Mouse (Mus musculus) kidney, adult 8-10 months (tissue): ENCODE data around the gene Gm28305.
A peak's percentile ranks its signal among the peaks of the same experiment; 100 is the strongest.

Source experiments
- DNase-seq, 2 experiments: peaks; one replicate each; pipeline ENCODE4 v3.0.0; 2022

Gm28305 gene

DNA sequence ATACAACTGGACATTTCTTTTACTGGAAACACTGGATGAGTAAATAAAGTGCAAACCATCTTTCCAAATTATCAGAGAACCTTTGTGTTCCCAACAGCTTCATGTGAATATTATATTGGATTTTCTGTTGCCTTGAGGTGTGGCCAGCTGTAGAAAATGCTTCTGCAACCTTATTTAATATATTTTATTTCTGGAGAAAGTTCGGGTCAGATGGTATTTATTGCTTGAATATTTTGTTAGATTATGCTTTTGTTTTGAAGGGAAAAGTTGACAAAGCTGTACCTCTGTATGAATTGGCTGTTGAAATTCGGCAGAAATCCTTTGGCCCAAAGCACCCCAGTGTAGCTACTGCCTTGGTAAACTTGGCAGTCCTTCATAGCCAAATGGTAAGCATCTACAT lies at the start of gene Gm28305:
Gene Gm28305 (plus strand): TSS at position 301 of the 400 bp plus-strand sequence.
- DNase-seq: no peak

GRCm38 (mm10) chr9:103996496-103996895 lies 44.0 kb upstream of the Gm28305 start:
- no peak for DNase-seq

DNA sequence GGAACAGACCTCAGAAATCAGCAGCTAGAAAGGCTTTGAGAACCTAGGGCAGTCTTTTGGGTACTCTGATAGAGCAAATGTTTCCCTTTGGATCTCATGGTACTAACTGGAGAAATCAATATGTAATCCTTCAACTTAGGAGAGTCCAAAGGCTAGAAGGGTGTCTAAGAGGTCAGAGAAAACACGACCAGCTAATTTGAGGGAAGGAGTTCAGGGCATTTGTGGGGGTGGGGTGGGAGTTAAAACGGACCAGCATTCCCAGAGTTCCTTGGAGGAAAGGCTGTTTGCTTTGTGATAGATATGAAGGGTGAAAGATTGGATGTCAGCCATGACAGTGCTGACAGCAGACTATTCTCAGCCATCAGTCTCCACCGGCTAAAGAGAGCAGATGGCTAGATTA lies 39.9 kb upstream of the Gm28305 start:
- DNase-seq: peak; percentile 75 to 79

DNA sequence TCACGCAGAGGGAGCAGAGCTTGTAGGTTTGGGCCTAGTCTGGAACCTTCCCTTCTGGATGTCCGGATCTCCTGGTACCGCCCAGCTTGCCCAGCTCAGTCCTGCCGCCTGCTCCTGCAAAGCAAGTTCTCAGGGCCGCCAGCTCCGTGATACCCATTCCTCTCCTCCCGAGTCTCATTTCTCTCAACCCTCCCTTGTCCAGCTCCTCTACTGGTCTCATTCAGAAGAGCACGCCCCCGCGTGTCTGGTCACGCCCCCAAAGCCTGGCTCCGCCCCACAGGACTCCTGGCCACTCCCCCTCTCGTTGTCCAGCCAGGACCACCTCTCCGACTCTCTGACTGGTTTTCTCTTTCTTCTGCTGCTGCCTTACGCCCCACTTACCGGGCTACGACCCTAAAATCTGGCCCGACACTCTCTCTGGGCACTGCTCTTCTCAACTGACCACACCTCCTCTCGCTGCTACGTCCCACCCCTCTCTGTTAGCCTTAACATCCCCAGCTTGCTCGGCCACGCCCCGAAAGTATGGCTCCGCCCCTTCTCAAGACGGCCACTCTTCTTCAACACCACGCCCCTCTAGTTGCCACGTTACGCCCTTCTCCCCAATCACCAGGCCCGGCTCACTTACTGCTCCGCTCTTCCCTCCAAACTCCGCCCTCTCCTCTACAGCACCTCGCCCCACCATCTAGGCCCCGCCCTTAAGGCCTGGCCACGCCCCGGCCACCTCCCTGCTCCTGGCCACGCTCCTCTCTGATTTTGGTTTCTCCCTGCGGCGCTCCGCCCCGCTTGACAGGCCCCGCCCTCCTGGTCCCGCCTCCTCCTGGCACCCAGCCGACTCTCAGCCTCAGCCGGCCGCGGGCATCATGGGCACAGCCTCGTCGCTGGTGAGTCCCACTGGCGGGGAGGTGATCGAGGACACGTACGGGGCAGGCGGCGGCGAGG lies 38.3 kb upstream of the Gm28305 start, which contains the start of gene Nphp3:
Gene Nphp3 (plus strand): TSS at position 624 of the 939 bp plus-strand sequence.
- DNase-seq: peak; percentile 100

- DNase-seq: peak; percentile 62 to 74
These were observed 37.5 kb upstream of the Gm28305 start for GRCm38 (mm10) chr9:104002913-104003330.

DNA sequence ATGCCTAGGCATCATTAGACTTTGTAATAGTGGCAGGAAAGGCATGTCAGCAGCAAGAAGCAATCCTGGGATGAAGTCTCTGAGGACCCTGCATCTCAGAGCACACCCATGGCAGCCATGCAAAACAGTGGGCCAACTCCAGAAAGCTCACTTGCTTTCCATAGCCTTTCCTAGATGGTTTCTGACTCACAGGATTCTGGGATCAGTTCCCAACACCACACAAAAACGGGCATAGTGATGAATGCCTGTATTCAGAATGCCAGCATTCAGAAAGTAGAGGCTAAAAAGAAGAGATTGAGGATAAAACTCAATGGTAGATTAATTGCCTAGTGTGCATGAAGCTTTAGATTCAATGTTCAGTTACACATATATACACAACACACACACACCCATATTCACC lies 25.9 kb upstream of the Gm28305 start:
- no peak for DNase-seq

GRCm38 (mm10) chr9:104021026-104021425 lies 19.4 kb upstream of the Gm28305 start:
- DNase-seq: peak in 1 of 2 experiments; percentile 23

DNA sequence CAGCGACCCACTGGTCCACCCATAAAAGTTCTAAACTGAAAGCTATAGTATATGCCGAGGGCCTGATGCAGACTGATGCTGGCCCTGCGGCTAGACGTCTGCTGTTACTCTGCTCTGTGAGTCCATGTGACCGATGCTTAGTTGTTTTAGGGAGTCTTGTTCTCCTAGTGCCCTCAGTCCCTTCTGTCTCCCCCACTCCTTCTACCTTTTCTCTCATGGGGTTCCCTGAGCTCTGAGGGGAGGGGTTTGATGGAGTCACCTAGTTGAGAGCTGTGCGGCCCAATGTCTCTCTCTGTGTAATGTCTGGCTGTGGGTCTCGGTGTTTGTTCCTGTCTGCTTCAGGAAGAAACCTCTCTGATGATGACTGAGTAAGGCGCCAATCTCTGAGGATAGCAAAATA lies 13.3 kb upstream of the Gm28305 start:
- no peak for DNase-seq

DNA sequence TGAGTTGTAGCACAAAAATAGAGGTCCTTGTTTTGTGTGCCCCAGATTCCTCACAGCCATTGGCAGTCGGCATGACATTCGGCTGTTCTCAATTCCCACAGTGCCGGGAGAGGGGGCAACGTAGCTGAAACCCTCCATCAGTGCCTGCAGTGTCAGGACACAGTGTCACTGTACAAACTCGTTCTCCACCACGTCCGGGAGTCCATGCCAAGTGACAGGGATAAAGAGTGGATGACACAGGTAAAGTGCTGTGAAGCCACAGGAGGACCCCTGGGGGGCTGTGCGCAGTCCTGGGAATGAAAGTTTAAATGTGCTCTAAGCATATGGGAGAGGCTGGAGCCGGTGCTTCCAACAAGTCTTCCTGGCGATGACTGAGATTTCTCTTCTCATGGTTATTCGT lies 10.6 kb upstream of the Gm28305 start:
- no peak for DNase-seq

DNA sequence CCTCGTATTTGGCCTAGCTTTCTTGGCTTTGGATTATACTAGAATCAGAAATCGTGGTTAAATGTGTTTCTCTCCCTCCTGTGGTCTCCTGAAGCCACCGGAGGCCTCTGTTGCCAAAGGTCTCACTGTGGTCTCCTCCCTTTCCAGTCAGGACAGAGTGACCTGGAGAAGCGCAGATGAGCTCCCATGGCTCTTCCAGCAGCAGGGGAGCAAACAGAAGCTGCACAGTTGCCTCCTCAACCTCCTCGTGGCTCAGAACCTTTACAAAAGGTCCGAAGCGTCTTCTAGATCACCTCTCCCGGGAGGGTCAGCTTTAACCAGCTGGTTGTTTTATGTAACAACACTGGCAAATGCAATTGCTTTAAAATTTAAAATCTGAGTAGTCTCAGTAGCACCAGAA lies 6.2 kb upstream of the Gm28305 start:
- no peak for DNase-seq

DNA sequence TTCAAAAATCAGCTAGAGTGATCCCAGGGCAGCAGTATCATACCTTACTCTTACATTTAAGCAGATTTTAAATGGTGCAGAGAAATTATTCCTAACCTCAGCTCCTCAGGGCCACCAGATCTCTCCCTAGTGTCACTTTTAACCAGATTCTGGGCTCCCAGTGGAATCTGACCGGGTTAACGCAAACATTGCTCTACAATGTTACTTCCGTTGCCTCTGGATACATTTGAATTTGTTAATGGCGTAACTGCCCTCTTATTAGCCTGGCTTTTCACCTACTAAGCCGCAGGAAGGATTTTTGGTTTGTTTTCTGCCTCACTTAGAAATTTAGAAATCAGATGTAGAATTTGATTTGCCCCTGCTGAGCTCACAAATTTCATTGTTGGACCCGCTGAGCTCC lies 5.7 kb upstream of the Gm28305 start:
- DNase-seq: no peak

DNA sequence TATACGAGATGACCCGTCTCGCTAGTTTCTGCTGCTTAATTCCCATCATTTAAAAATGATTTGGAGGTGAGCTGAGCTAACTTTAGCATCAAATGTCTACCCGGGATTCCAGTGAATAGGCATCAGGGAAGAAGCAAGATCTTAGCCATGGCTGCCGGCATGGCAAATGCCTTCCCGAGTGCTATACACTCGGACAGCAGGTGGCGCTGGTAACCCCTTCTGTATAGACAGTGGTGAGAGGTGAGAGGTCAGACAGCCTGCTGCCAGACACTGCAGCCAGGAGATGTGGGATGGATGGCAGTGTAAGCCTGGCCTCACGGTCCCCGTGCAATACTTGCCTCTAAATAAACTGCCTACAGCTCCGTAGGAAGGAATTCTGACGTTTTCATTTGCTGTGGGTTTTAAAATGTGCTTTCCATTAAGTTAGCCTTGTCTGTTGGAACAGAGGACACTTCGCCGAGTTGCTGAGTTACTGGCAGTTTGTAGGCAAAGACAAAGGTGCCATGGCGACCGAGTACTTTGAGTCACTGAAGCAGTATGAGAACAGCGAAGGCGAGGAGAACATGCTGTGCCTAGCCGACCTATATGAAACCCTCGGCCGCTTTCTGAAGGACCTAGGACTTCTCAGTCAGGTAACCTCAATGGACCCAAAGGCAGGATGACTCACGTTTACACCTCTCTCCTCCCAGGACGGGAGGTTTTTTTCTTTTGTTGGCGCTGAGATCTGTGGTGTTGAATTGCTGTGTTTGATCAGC lies 5.0 kb upstream of the Gm28305 start:
- DNase-seq: peak; percentile 57 to 80

- DNase-seq: no peak
These were observed 2.2 kb upstream of the Gm28305 start for GRCm38 (mm10) chr9:104038266-104038665.

- DNase-seq: no peak
These were observed 1.3 kb upstream of the Gm28305 start for GRCm38 (mm10) chr9:104039031-104039695.

DNA sequence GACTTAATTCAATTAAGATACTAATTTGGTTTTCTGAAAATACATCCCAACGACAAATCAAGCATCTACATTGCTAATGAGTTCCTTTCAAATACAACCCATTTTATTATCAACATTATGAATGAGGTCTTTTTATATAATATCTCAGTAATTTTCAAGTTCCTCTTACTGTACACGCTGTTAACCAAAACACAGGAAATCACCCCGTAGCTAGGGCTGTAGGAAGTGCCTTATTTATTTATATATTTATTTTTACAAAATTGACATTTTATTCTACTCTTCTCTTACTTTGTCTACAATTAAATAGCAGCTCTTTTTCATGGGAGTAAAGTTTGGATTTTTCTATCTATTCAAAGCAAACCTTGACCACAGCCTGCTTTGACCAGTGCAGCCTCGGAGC lies 720 bp upstream of the Gm28305 start:
- no peak for DNase-seq

DNA sequence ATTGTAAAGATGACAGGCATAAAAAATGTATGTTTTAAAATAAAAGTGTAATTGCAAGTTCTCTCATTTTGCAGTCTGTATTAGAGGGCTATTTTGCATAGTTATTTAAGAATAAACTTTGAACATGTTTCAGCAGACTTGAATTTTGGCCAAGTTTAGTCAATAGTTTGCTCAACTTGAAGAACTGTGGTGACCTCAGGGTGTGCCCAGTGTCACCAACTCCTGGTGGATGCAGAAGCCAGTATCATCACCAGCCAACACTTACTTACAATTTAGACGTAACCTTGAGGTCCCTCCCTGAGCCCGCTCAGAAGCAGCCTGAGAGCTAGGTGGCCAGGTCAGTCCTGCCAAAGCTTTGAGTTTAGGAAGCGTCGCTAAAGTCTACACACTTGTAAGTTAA lies 3.2 kb downstream of the Gm28305 start:
- DNase-seq: peak; percentile 32 to 45

DNA sequence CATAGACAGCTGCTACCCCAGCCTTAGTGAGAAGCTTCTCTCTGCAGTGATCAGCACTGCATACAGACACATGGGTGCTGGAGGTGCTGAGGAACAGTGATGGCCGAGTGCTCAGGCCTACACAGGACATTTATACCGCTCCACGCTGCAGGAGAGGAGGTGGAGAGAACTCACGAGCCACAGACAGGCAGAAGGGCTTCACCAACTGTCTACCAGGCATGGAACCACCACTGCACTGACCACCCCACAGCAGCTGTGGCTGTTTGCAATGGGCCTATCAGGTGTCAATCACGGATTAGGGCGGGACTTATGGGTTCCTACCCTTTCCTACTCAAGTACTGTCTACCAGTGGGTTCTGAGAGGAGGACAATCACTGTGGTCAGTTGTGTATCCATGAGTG lies 10.6 kb downstream of the Gm28305 start:
- no peak for DNase-seq

GRCm38 (mm10) chr9:104062430-104063243 lies 22.2 kb downstream of the Gm28305 start, which contains the start of gene Uba5:
Gene Uba5, minus strand, starts transcription at chr9:104063134.
- DNase-seq: no peak

DNA sequence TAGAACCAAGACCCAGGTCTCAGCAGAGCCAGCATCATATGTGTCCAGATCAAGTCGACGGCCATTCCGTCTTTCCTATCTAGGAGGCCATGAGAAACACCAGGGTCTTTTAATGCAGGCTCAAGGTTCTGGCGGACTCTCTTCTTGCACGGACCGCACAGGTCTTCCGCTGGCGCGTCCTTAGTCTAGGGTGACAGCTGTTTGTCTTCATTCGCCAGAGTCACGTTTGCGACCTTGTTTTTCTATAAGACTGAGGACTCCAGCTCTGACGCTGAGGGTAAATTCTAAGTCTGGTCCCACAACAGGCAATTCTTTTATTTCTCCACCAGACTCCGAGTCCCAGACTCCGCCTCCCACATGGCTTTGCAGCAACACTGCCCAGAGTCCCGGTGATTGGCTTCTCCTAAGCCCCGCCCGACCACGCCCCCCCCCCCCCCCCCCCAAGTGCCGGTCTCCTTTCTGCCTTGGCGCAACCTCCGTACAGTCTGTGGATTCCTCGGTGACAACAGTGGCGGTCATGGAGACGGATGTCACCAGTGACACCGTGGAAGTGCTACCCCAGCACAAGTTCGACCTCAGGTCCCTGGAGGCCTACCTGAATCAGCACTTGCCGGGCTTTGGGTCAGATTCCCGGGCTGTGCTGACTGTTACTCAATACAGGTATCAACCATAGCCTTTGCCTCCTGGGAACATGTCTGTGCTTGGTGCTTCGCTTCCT lies 22.9 kb downstream of the Gm28305 start, which contains the start of gene Acad11:
Gene Acad11 (plus strand): TSS at position 134 of the 718 bp plus-strand sequence.
- peak; percentile 86 to 87 for DNase-seq

DNA sequence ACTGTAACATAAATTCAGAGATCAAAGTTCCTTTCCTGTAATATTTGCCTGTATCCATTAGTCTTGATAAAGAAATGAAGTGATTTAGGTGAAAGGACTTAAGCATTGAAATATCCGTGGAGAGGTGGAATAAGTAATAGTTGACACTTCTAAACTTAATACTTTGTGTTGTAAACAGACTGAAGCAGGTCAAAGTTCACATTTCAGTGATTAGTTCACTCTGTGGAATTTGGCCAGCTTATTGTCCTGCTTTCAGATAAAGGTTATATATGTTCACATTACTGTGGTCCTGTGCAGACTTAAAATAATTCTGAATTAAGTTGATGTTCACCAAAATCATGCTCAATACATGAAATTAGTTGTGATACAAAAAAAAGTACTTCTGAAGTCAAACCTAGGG lies 24.1 kb downstream of the Gm28305 start:
- peak in 1 of 2 experiments; percentile 45 for DNase-seq

GRCm38 (mm10) chr9:104070241-104070640 lies 29.8 kb downstream of the Gm28305 start:
- no peak for DNase-seq
